Comparison of ENCODE assay signal across 9 mouse cellular contexts in the genomic region with DNA sequence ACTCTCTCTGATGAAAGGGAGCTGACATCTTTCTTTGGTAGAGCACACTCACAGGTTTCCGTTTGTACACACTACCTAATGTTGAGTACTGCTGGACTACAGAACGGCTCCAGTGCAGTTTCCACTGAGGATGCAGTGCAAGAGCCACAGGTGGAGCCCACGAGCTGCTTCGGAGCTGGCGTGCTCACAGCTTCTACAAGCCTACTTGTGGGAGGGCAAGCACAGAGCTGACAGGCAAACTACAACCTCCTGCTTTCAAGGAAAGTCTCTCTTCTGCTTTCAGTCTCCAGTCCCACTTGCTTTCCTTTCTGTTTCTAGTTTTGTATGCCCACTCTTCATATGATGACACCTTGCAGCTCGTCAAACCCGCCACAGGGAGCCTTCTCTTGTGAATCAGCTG.
A peak's percentile ranks its signal among the peaks of the same experiment; 100 is the strongest.
DNase-seq lines count a peak whose midpoint lies in the region; ATAC-seq and TF ChIP-seq lines count a peak whose summit lies in the region.
"Had no signal": no experiment of that assay in that cellular context is flagged by ENCODE, and none has a peak within 500 bp of the region (broad histone marks: within the 10 kb centered on the region; RNA-seq: fewer than 3 reads in every experiment).

No protein-coding gene starts in this region.

- 26% methylated on average over 7 of the region's 7 CpGs for WGBS in heart, embryonic 11.5 days (ENCODE audit: insufficient replicate concordance)
- WGBS in thymus, adult 2 months = 24% methylated on average over 7 of the region's 7 CpGs

- DNase-seq in adrenal gland, postnatal 25 days = peak; percentile 7
- DNase-seq in adrenal gland, adult 8-10 months = no peak
- peak; percentile 19 for DNase-seq in 3T3-L1 (ENCODE audit: low read depth, low spot score)
- peak; percentile 35 for DNase-seq in cerebellum, adult 9-11 months
- peak; percentile 16 to 28 for DNase-seq in layer of hippocampus, postnatal 36 days
- peak; percentile 31 for DNase-seq in thymus, adult 2 months

- no peak for TF ChIP-seq POLR2A in thymus, adult 2 months (IDR thresholded peaks at IDR 0.05; ENCODE audit: control insufficient read depth, extremely low read depth, insufficient read depth, low read length, poor library complexity)

- no peaks in the 10 kb centered on the region for H3K27me3 ChIP-seq in heart, embryonic 11.5 days (ENCODE audit: control insufficient read depth, insufficient read depth, low read length)
- no peaks in the 10 kb centered on the region for H3K27me3 ChIP-seq in thymus, adult 2 months (ENCODE audit: control insufficient read depth, insufficient read depth, low read length)

- H3K4me2 ChIP-seq in heart, embryonic 11.5 days = peak overlapping the region; percentile 27; the same call in 1 of the 2 replicates

- H3K9me3 ChIP-seq in heart, embryonic 11.5 days (replicated peaks; ENCODE audit: control insufficient read depth, low read length) = no peaks in the 10 kb centered on the region

- no peak overlapping the region for H3K9ac ChIP-seq in heart, embryonic 11.5 days (ENCODE audit: low read depth, low read length)

- H3K27ac ChIP-seq in heart, embryonic 11.5 days (ENCODE audit: low read depth, low read length) = no peak overlapping the region
- no peak overlapping the region for H3K27ac ChIP-seq in thymus, adult 2 months (ENCODE audit: control insufficient read depth, insufficient read depth, low read length)
- H3K27ac ChIP-seq: macrophage had no signal

- no peaks in the 10 kb centered on the region for H3K36me3 ChIP-seq in heart, embryonic 11.5 days (ENCODE audit: control insufficient read depth, insufficient read depth, low read length)
- no peaks in the 10 kb centered on the region for H3K36me3 ChIP-seq in thymus, adult 2 months (ENCODE audit: control insufficient read depth, insufficient read depth, low read length)

- ATAC-seq in heart, embryonic 11.5 days (replicated peaks; ENCODE audit: insufficient number of reproducible peaks, low FRiP score, low TSS enrichment) = no peak; the same call in 1 of the 2 replicates
- peak; percentile 88 for ATAC-seq in megakaryocyte-erythroid progenitor cell, adult 5-6 weeks (replicated peaks; ENCODE audit: low FRiP score, low TSS enrichment, poor library complexity, severe bottlenecking)

- no peak overlapping the region for H3K4me3 ChIP-seq in heart, embryonic 11.5 days (ENCODE audit: low read depth, low read length)
- no peak overlapping the region for H3K4me3 ChIP-seq in thymus, adult 2 months (ENCODE audit: control insufficient read depth, insufficient read depth, low read length)

- H3K4me1 ChIP-seq in heart, embryonic 11.5 days (ENCODE audit: control insufficient read depth, insufficient read depth, low read length) = 0 out of 2 replicates have a peak, but pooled peaks cover 4% of the 10 kb centered on the region
- no peaks in the 10 kb centered on the region for H3K4me1 ChIP-seq in thymus, adult 2 months (replicated peaks; ENCODE audit: control insufficient read depth, insufficient read depth, low read length)

- TF ChIP-seq CTCF in thymus, adult 2 months (IDR thresholded peaks at IDR 0.05; ENCODE audit: borderline replicate concordance, control insufficient read depth, extremely low read depth, insufficient read depth, low read length, poor library complexity) = 0 out of 2 replicates have a peak, but pooled peaks have one; percentile 40
